Mouse (Mus musculus) activated CD4-positive, CD25-positive, alpha-beta regulatory T cell, adult 4 months (primary cell): ENCODE data around the gene Gm20696. TPM values are rescaled to one million over a fixed set of nuclear protein-coding genes. Genes with fewer than 3 reads are reported as not detected.

Experiments used
- ATAC-seq: one replicate; pipeline ENCODE4 v1.8.0; 2017
- polyA plus RNA-seq, 2 experiments: library from polyadenylated mRNA; unstranded; fragments of 100-300 nt; shearing (Covaris generic); gene quantifications; one replicate each; pipeline ENCODE4 v1.2.1; 2017

Gm20696 gene
- polyA plus RNA-seq, 2 experiments from 2014 or later = 11.9 to 13.1 TPM

DNA sequence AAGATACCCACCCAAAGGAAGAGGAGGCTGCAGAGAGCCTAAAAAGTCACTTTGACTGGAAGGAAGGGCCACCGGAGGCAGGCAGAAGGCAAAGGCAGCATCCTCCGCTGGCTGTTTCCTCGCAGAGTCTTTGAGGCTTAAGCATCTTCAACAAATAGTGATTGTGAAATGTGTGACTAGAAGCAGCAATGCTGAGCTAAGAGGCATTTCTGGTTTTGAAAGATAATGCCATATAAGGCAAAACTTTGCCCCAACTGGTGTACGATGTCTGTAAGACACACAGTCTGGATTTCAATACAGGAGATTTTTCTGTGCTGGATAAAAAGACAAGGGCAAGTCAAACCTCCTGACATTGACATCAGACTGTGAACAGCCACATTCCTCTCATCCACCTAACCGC is 195.7 kb downstream of the Gm20696 start:
- no peak for ATAC-seq

DNA sequence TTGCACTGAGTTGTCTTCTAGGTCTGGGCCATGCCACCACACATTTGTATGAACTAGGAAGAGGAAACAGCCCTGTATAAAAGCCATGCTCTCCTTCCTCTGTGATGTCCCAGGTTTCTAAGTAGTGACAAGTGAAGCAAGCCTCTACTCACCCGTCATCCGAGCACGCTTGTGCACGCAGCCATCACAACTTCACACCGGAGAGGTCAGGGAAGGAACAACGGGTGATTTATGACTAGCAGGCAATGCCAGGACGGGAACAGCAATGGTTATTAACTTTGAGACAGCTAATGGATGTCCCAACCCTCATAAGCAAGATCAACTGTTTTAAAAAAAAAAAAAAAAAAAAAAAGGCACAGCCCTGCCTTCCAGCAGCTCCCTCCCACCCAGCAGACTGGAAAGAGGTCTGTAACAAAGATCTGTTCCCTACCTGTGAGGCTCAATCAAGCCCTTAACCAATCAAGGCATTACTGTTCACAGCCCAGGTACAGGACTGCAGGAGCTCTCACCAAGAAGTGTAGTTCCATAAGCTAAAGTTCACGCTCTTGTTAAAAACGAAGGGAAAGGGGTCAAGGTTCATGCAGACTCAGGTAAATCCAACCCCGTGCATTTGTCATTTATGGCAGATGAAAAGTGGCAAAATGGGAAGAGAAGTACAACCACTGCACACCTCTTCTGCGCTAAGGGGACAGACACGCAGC is 197.3 kb downstream of the Gm20696 start:
- ATAC-seq = no peak

DNA sequence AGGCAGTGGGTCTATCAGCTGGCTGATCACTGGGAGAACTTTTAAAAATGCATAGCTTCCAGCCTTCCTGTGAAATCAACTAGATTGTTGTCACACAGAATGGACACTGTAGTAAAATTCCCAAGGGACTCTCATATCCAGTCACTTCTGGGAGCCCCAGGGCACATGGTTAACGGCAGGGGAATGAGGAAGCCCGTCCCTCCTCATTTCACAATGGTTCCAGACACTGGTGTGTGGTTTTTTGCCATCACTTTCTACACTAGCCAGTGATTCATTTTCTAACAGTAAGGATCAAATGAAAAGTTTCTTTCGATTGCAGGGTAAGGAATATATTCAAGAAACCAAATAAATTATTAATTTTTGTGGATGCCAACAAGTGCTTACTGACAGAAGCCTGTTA is 198.8 kb downstream of the Gm20696 start:
- ATAC-seq = no peak

GRCm38 (mm10) chr6:99467109-99467508 is 199.5 kb downstream of the Gm20696 start:
- no peak for ATAC-seq

DNA sequence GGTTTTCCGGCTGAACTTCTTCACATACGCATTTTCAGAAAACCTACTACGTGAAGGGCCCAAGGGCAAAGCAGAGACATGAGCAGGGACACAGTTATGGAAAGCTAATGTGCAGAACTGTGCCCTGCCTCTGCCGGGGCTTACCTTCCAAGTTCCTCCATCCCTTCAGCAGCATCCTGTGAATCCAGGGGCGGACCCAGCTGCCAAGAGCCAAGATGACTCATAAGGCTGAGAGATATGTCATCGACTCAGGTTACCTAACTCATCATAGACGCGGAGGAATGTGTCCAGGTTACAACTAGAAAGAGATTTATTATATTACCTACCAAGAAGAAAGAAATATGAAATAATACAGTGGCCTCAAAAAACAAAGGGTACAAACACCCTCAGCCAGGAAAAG is 200.2 kb downstream of the Gm20696 start:
- ATAC-seq = no peak

DNA sequence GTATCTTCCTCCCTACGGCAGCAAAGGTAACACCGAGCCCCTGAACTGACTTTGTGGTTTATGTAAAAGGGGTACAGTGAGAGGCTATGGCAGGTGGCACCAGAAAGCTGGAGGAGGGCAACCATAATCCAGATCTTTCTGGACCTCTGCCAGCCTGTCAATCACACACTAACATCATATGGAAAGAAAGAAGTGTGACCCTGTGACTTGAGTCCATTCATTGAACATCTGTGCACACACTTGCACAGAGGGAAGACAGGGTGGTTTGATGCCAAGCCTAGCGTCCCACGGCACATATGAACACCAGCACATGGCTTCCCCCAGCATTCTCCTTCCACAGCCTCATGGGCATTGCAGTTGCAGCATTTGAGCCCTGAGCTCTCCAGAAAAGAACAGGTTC is 202.1 kb downstream of the Gm20696 start:
- ATAC-seq = no peak

GRCm38 (mm10) chr6:99463906-99464305 is 202.7 kb downstream of the Gm20696 start:
- no peak for ATAC-seq

DNA sequence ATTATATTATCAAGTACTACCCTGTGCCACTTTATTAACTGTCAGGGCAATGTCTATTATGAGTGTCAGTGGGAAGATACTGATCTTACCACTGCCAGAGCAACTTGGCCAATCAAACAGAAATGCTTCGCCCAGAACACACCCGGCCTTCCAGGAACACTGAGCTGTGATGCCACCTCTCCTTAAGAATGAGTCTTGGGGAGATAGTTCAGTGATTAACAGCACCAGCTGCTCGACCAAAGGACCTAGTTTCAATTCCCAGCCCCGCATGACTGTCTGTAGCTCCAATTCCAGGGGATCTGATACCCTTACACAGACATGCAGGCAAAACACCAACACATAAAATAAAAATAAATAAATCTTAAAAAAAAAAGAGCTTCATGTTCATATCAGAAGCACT is 207.8 kb downstream of the Gm20696 start:
- ATAC-seq = no peak

DNA sequence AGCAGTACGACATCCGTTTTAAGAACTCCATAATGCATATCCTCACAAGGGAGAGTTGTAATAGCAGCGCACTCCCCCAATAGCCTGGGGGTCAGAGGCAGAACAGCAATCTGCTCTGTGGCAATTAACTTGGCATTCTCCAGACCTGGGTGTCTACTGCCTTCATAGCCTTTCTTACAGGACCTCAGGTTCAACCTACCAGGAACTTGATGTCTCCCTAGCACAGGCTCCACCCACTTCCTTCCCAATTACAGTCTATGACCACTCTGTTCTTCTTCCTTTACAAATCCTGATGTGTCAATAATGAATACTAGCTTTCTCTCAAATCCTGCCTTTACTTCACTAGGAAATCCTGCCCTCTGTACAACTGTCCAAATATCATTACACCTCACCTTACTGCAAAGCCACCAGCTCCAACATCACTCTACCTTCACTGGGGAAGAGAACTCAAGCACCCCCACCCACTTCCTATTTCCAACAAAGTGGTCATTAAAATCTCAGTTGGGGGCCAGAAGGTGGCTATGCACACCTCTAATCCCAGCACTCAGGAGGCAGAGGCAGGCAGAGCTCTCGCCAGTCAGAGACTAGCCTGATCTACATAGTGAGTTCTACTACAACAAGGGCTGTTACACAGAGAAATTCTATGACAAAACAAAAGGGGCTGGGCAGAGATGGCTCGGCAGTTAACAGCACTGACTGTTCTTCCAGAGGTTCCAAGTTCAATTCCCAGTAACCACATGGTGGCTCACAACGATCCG is 212.7 kb downstream of the Gm20696 start:
- ATAC-seq = no peak

GRCm38 (mm10) chr6:99452638-99453185 is 213.9 kb downstream of the Gm20696 start:
- ATAC-seq = peak; percentile 86

GRCm38 (mm10) chr6:99451479-99451878 is 215.1 kb downstream of the Gm20696 start:
- ATAC-seq = no peak

DNA sequence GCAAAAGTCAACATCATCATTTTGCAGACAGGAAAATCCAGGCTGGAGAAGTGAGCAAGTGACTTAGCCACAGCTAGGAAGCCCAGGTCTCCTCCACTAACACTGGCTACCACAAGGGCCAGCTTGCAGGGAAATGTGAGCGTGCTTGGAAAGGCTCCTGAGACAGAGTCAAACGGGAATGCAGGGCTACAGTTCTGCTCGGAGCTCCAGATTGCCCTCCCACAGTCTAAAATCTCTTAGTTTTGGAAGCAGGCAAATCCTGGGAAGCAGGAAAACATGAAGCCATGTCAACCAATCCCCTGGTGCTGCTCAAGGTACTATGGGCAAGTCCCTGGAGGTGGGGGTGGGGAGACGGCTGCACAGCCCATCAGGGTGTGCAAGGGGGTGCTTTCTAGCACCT is 219.2 kb downstream of the Gm20696 start:
- no peak for ATAC-seq

GRCm38 (mm10) chr6:99446801-99447415 is 219.7 kb downstream of the Gm20696 start:
- ATAC-seq = no peak

DNA sequence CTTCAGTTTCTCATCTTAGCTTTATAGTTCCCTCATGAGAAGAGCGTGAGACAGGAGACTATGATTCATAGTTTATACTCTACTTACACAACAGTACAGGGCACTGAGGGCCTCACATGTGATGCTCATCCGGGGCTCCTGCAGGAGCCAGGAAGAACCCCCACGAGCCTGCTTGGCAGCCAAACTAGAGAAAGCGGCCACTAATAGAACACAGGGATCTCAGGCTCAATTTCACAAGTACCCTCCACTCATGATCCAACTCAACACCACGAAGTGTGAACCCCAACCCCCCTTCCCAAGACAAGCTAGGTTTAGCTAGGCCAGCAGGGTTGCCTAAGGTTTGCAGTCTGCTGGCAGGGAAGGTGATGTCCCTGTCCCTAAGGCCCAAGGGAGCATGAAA is 223.1 kb downstream of the Gm20696 start:
- ATAC-seq = peak; percentile 54

DNA sequence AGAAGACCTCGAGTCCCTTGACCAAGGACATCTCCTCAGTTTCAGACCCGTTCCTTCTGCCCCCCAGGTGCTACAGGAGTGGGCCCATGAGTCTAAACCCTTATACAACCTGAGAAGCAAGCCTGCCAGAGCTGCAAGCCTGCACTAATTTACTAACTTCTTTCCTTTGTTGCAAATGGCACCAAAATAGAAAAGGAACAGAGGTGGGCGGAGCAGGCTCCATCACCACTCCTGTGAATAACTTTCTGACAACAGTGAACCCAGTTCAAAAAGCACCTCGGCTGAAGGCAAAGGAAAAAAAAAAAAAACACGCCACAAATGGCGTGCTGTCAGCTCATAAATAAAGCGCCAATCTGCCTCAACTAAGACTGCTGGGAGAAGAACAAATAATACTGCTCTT is 225.5 kb downstream of the Gm20696 start:
- ATAC-seq = no peak

GRCm38 (mm10) chr6:99440606-99441005 is 226.0 kb downstream of the Gm20696 start:
- ATAC-seq = no peak

DNA sequence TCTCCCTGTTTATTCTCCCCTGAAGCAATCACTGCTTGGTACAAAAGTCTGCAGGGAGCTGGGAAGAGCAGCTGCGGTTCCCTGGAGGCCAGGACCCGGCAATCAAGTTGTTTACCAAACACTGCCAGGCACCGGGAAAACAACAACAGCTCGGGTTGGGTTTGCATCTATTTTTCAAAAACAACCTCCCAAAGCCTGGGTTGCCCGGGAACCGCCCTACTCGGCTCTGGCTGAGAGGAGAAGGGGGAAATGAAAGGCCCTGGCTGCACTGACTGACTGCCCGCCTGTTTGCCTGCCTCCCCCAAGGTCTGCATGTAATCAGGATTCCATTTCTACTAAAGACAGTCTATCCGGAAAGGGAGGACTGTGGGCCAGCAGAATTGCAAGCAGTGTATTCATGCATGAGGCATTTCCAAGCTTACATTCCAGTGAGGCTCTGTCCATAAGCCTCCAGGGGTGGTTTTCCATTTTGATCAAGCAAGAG is 226.7 kb downstream of the Gm20696 start:
- no peak for ATAC-seq

- no peak for ATAC-seq
Measured at GRCm38 (mm10) chr6:99439214-99439877, 227.3 kb downstream of the Gm20696 start.

DNA sequence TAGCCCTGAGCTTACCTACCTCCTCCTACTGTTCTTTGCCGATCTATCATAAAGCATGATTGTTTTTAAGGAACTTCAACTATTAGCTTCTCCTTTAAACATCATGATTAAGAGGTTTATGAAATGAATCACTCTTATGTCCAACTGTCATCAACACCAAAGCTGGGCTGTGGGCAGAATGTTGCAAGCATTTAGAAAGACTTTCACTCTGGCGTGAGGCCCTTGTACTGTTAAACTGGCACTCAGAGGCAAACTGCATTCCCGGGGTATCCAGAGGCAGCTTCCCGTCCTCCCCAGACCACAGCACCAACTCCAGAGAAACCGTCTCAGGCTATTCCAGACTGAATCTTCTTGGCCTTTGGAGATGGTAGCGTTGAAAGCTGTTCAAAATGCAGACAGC is 230.2 kb downstream of the Gm20696 start:
- ATAC-seq = no peak

- peak; percentile 38 for ATAC-seq
Measured at GRCm38 (mm10) chr6:99435140-99435539, 231.5 kb downstream of the Gm20696 start.

- peak; percentile 43 for ATAC-seq
Measured at GRCm38 (mm10) chr6:99433006-99433405, 233.6 kb downstream of the Gm20696 start.

DNA sequence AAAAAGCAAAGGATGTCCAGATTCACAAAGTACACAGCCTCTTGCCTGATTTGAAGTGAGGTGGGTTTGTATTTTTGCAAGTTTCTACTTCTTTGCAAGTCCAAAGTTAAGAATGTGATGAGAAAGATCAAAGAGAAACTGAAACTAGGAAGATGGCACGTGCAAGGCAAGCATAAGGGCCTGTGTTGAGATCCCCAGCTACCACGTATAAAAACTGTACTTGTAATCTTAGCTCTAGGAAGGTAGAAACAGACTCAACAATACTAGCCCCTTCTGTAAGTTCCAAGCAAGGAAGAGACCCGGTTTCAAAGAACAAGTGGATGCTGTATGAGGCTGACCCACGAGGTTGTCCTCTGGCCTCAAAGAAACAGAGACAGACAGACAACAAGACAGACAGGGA is 234.7 kb downstream of the Gm20696 start:
- ATAC-seq = peak; percentile 24

DNA sequence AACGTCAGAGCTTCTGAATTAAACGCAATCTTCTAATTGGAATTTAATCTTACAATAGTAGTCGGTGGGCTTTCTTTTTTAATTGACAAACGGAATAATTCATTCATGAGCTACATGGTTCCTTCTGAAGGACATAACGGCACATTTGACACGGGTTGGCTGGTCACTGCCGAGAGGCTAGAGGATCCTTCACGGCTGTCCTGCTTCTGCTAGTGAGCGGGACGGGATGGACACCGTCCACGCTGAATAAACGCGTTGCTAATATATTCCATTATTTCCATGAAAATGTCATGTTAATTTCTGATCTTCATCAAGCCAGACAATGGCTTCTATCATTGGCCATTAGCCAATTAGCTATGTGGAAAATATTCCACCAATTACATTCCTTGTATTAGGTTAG is 236.0 kb downstream of the Gm20696 start:
- ATAC-seq = no peak
